Comparison of ENCODE assay signal across 13 mouse cellular contexts in genomic region chr11:76525646-76526351, GRCm38 (mm10).
DNase-seq lines count a peak whose midpoint lies in the region; ATAC-seq lines count a peak whose summit lies in the region.
"Had no signal": no experiment of that assay in that cellular context is flagged by ENCODE, and none has a peak within 500 bp of the region (broad histone marks: within the 10 kb centered on the region; RNA-seq: fewer than 3 reads in every experiment).

No protein-coding gene starts in this region.

- ATAC-seq in embryonic facial prominence, embryonic 11.5 days (replicated peaks; ENCODE audit: insufficient number of reproducible peaks, low FRiP score, low TSS enrichment, low read depth), result no peak
- 0 out of 2 replicates have a peak, but pooled peaks have one; percentile 36 for ATAC-seq in kidney, embryonic 16.5 days (ENCODE audit: low FRiP score, low TSS enrichment)
- no peak for ATAC-seq in embryonic facial prominence, embryonic 12.5 days (ENCODE audit: insufficient number of reproducible peaks, insufficient read depth, low FRiP score, low TSS enrichment)
- ATAC-seq in hindbrain, embryonic 11.5 days (ENCODE audit: low FRiP score), result no peak

- H3K36me3 ChIP-seq in embryonic facial prominence, embryonic 11.5 days (replicated peaks; ENCODE audit: control insufficient read depth, insufficient read depth, low read depth, low read length), result no peaks in the 10 kb centered on the region
- H3K36me3 ChIP-seq in embryonic facial prominence, embryonic 10.5 days (replicated peaks), result no peaks in the 10 kb centered on the region; the same call in 1 of the 2 replicates
- no peaks in the 10 kb centered on the region for H3K36me3 ChIP-seq in kidney, embryonic 16.5 days (ENCODE audit: insufficient read depth, low read length)
- H3K36me3 ChIP-seq in embryonic facial prominence, embryonic 12.5 days, result no peaks in the 10 kb centered on the region
- H3K36me3 ChIP-seq in limb, embryonic 10.5 days, result 0 out of 2 replicates have a peak, but pooled peaks cover 7% of the 10 kb centered on the region
- no peaks in the 10 kb centered on the region for H3K36me3 ChIP-seq in hindbrain, embryonic 11.5 days (ENCODE audit: control insufficient read depth, insufficient read depth, low read length)
- H3K36me3 ChIP-seq: G1E; heart, embryonic 10.5 days had no signal

- WGBS in embryonic facial prominence, embryonic 11.5 days, result 60% methylated on average over 4 of the region's 4 CpGs
- 73% methylated on average over 4 of the region's 4 CpGs for WGBS in embryonic facial prominence, embryonic 10.5 days
- 46% methylated on average over 4 of the region's 4 CpGs for WGBS in kidney, embryonic 16.5 days
- WGBS in embryonic facial prominence, embryonic 12.5 days, result 44% methylated on average over 4 of the region's 4 CpGs
- WGBS in limb, embryonic 10.5 days, result 39% methylated on average over 4 of the region's 4 CpGs
- 86% methylated on average over 4 of the region's 4 CpGs for WGBS in hindbrain, embryonic 11.5 days

- peak; percentile 67 for DNase-seq in embryonic facial prominence, embryonic 11.5 days (ENCODE audit: low spot score)
- DNase-seq in embryonic facial prominence, embryonic 10.5 days (ENCODE audit: low spot score), result no peak
- no peak for DNase-seq in kidney, postnatal 36 days
- DNase-seq in limb, embryonic 10.5 days (ENCODE audit: low spot score), result peak; percentile 51
- no peak for DNase-seq in frontal cortex, postnatal 14 days (ENCODE audit: low spot score in 2 of 2)
- DNase-seq in hindbrain, embryonic 11.5 days (ENCODE audit: low spot score), result no peak

- H3K9me3 ChIP-seq in embryonic facial prominence, embryonic 11.5 days (replicated peaks; ENCODE audit: control insufficient read depth, low read length), result no peaks in the 10 kb centered on the region
- H3K9me3 ChIP-seq in embryonic facial prominence, embryonic 10.5 days, result no peaks in the 10 kb centered on the region
- H3K9me3 ChIP-seq in kidney, embryonic 16.5 days (ENCODE audit: low read length), result no peaks in the 10 kb centered on the region
- H3K9me3 ChIP-seq in embryonic facial prominence, embryonic 12.5 days, result no peaks in the 10 kb centered on the region
- H3K9me3 ChIP-seq in limb, embryonic 10.5 days (replicated peaks), result no peaks in the 10 kb centered on the region
- no peaks in the 10 kb centered on the region for H3K9me3 ChIP-seq in hindbrain, embryonic 11.5 days (ENCODE audit: control insufficient read depth, low read length)
- H3K9me3 ChIP-seq: G1E; heart, embryonic 10.5 days had no signal

- no peak overlapping the region for H3K4me3 ChIP-seq in embryonic facial prominence, embryonic 11.5 days (ENCODE audit: low read depth, low read length)
- H3K4me3 ChIP-seq in embryonic facial prominence, embryonic 10.5 days, result no peak overlapping the region
- no peak overlapping the region for H3K4me3 ChIP-seq in kidney, embryonic 16.5 days (ENCODE audit: low read length)
- H3K4me3 ChIP-seq in embryonic facial prominence, embryonic 12.5 days, result no peak overlapping the region
- H3K4me3 ChIP-seq in limb, embryonic 10.5 days, result peak overlapping the region; percentile 21; the same call in 1 of the 2 replicates
- no peak overlapping the region for H3K4me3 ChIP-seq in hindbrain, embryonic 11.5 days (ENCODE audit: low read depth, low read length)
- H3K4me3 ChIP-seq: heart, embryonic 10.5 days had no signal

- H3K9ac ChIP-seq in embryonic facial prominence, embryonic 11.5 days (replicated peaks; ENCODE audit: low read length), result no peak overlapping the region
- no peak overlapping the region for H3K9ac ChIP-seq in kidney, embryonic 16.5 days (replicated peaks; ENCODE audit: low read length)
- no peak overlapping the region for H3K9ac ChIP-seq in embryonic facial prominence, embryonic 12.5 days
- H3K9ac ChIP-seq in hindbrain, embryonic 11.5 days (ENCODE audit: low read depth, low read length), result no peak overlapping the region
- H3K9ac ChIP-seq: hindbrain, embryonic 14.5 days; liver, embryonic 14.5 days; lung, embryonic 14.5 days had no signal

- H3K4me1 ChIP-seq in embryonic facial prominence, embryonic 11.5 days (ENCODE audit: control insufficient read depth, insufficient read depth, low read length), result peaks cover 9% of the 10 kb centered on the region
- peaks cover 60% of the 10 kb centered on the region for H3K4me1 ChIP-seq in embryonic facial prominence, embryonic 10.5 days
- H3K4me1 ChIP-seq in kidney, embryonic 16.5 days (ENCODE audit: insufficient read depth, low read length), result peaks cover 38% of the 10 kb centered on the region
- H3K4me1 ChIP-seq in embryonic facial prominence, embryonic 12.5 days, result peaks cover 40% of the 10 kb centered on the region
- peaks cover 79% of the 10 kb centered on the region for H3K4me1 ChIP-seq in limb, embryonic 10.5 days
- peaks cover 7% of the 10 kb centered on the region for H3K4me1 ChIP-seq in hindbrain, embryonic 11.5 days (replicated peaks; ENCODE audit: control insufficient read depth, insufficient read depth, low read length)

- no peak overlapping the region for H3K4me2 ChIP-seq in embryonic facial prominence, embryonic 11.5 days (ENCODE audit: low read depth, low read length)
- H3K4me2 ChIP-seq in kidney, embryonic 16.5 days (replicated peaks; ENCODE audit: low read depth, low read length), result no peak overlapping the region
- H3K4me2 ChIP-seq in embryonic facial prominence, embryonic 12.5 days (replicated peaks), result no peak overlapping the region
- H3K4me2 ChIP-seq in hindbrain, embryonic 11.5 days (replicated peaks; ENCODE audit: low read depth, low read length), result no peak overlapping the region
- H3K4me2 ChIP-seq: hindbrain, embryonic 14.5 days; lung, embryonic 14.5 days had no signal

- H3K27ac ChIP-seq in embryonic facial prominence, embryonic 11.5 days (replicated peaks; ENCODE audit: low read depth, low read length), result no peak overlapping the region
- H3K27ac ChIP-seq in embryonic facial prominence, embryonic 10.5 days (replicated peaks), result no peak overlapping the region
- H3K27ac ChIP-seq in kidney, embryonic 16.5 days (ENCODE audit: low read length), result no peak overlapping the region
- H3K27ac ChIP-seq in embryonic facial prominence, embryonic 12.5 days, result peak overlapping the region; percentile 1; the same call in 1 of the 2 replicates
- H3K27ac ChIP-seq in limb, embryonic 10.5 days, result peak overlapping the region; percentile 76
- H3K27ac ChIP-seq in hindbrain, embryonic 11.5 days (ENCODE audit: low read depth, low read length), result no peak overlapping the region
- H3K27ac ChIP-seq: heart, embryonic 10.5 days; hindbrain, embryonic 14.5 days; liver, embryonic 14.5 days had no signal

- no peaks in the 10 kb centered on the region for H3K27me3 ChIP-seq in embryonic facial prominence, embryonic 11.5 days (ENCODE audit: control insufficient read depth, insufficient read depth, low read length)
- H3K27me3 ChIP-seq in embryonic facial prominence, embryonic 10.5 days (replicated peaks; ENCODE audit: low read depth, poor library complexity, severe bottlenecking), result no peaks in the 10 kb centered on the region
- no peaks in the 10 kb centered on the region for H3K27me3 ChIP-seq in kidney, embryonic 16.5 days (ENCODE audit: insufficient read depth, low read length)
- no peaks in the 10 kb centered on the region for H3K27me3 ChIP-seq in embryonic facial prominence, embryonic 12.5 days
- no peaks in the 10 kb centered on the region for H3K27me3 ChIP-seq in limb, embryonic 10.5 days (ENCODE audit: low read depth, poor library complexity, severe bottlenecking)
- no peaks in the 10 kb centered on the region for H3K27me3 ChIP-seq in hindbrain, embryonic 11.5 days (ENCODE audit: control insufficient read depth, insufficient read depth, low read length)

Comparison
In these comparisons a context has a peak if more than half of its experiments do, and no peak if none do; other contexts are left out.
1. DNase-seq: peak in embryonic facial prominence, embryonic 11.5 days (single experiment) and limb, embryonic 10.5 days (single experiment); none in embryonic facial prominence, embryonic 10.5 days (single experiment), kidney, postnatal 36 days (0 of 2), frontal cortex, postnatal 14 days (0 of 2) and hindbrain, embryonic 11.5 days (single experiment).
2. H3K27ac ChIP-seq: peak in embryonic facial prominence, embryonic 12.5 days (single experiment) and limb, embryonic 10.5 days (single experiment); none in embryonic facial prominence, embryonic 11.5 days (single experiment), embryonic facial prominence, embryonic 10.5 days (single experiment), kidney, embryonic 16.5 days (single experiment) and hindbrain, embryonic 11.5 days (single experiment).